8 mouse cellular contexts compared by ENCODE assay signal in genomic region chr11:64718316-64719085, GRCm38 (mm10).
DNase-seq lines count a peak whose midpoint lies in the region; TF ChIP-seq lines count a peak whose summit lies in the region.

No protein-coding gene starts in this region.

- intact Hi-C loops in gastrocnemius, postnatal 36 days (cut with DNase I) = no loop called here

- TF ChIP-seq CTCF in CH12.LX (conservative IDR thresholded peaks at IDR 0.05 in 1 of 2, IDR thresholded peaks at IDR 0.05 in 1 of 2; ENCODE audit: low read depth in 2 of 2, low read length in 2 of 2) = peak; percentile 92 to 94
- peak; percentile 90 for TF ChIP-seq CTCF in cortical plate, adult 2 months (IDR thresholded peaks at IDR 0.05; ENCODE audit: extremely low read depth, insufficient read depth, low read length)

- H3K9ac ChIP-seq in CH12.LX (ENCODE audit: insufficient read depth, low read depth) = no peak overlapping the region

- H3K36me3 ChIP-seq in CH12.LX (replicated peaks in 1 of 2; ENCODE audit: control insufficient read depth in 1 of 2, insufficient read depth in 1 of 2, low read length in 1 of 2) = no peaks in the 10 kb centered on the region

- H3K79me2 ChIP-seq in CH12.LX (replicated peaks; ENCODE audit: control insufficient read depth, extremely low read depth, insufficient read depth, poor library complexity, severe bottlenecking) = no peaks in the 10 kb centered on the region

- H3K27ac ChIP-seq in CH12.LX (ENCODE audit: insufficient read depth, low read depth) = no peak overlapping the region
- no peak overlapping the region for H3K27ac ChIP-seq in cortical plate, adult 2 months (ENCODE audit: insufficient read depth, low read length)

- dilution Hi-C loops in CH12.LX (cut with MboI; ENCODE audit: extremely low pct_ligation_motif_present, extremely low pct_unique_long_range_greater_than_20kb, low sequenced_read_pairs) = no loop called here

- TF ChIP-seq RAD21 in CH12.LX (IDR thresholded peaks at IDR 0.05; ENCODE audit: low read depth, low read length) = peak; percentile 90

- H3K4me2 ChIP-seq in CH12.LX (ENCODE audit: insufficient read depth, low read depth, poor library complexity, severe bottlenecking) = peak overlapping the region; percentile 51

- no peak for TF ChIP-seq POLR2A in CH12.LX (IDR thresholded peaks at IDR 0.05; ENCODE audit: low read depth, low read length)
- TF ChIP-seq POLR2A in cortical plate, adult 2 months (IDR thresholded peaks at IDR 0.05; ENCODE audit: extremely low read depth, insufficient read depth, low read length) = no peak

- no peak overlapping the region for H3K4me3 ChIP-seq in CH12.LX (replicated peaks in 1 of 3; ENCODE audit: low read depth in 2 of 3, low read length in 2 of 3, poor library complexity in 1 of 3)
- no peak overlapping the region for H3K4me3 ChIP-seq in cortical plate, adult 2 months (ENCODE audit: insufficient read depth, low read length)

- in situ Hi-C loops in CH12.LX (cut with MboI; ENCODE audit: low pct_ligation_motif_present, low pct_unique_long_range_greater_than_20kb, low sequenced_read_pairs) = loop anchor here (25.0 kb wide), 1 partner anchor 231 kb away; no protein-coding TSS in a partner anchor

- no peaks in the 10 kb centered on the region for H3K27me3 ChIP-seq in CH12.LX (replicated peaks)

- peak; percentile 81 for DNase-seq in CH12.LX (ENCODE audit: extremely low read depth)
- DNase-seq in adrenal gland, adult 18-20 months (ENCODE audit: low spot score in 2 of 2) = peak; percentile 83 to 84
- peak; percentile 67 to 75 for DNase-seq in gastrocnemius, postnatal 36 days
- DNase-seq in kidney, postnatal 25 days = peak; percentile 81 to 90
- peak; percentile 72 to 80 for DNase-seq in lung, adult 18-20 months
- peak; percentile 45 for DNase-seq in retina, adult 2 months (ENCODE audit: low read depth, low spot score)
- DNase-seq in thymus, postnatal 36 days = peak; percentile 56 to 66

- no peaks in the 10 kb centered on the region for H3K9me3 ChIP-seq in CH12.LX (replicated peaks; ENCODE audit: low read length)

- no peak for TF ChIP-seq EP300 in CH12.LX (IDR thresholded peaks at IDR 0.05; ENCODE audit: low read length)

- H3K4me1 ChIP-seq in CH12.LX (ENCODE audit: control insufficient read depth in 1 of 2, insufficient read depth in 2 of 2) = peaks cover 0 to 10% of the 10 kb centered on the region in 2 experiments; a peak in 2 of 4 replicates
- H3K4me1 ChIP-seq in cortical plate, adult 2 months (ENCODE audit: control insufficient read depth, insufficient read depth, low read length) = no peaks in the 10 kb centered on the region

TF ChIP-seq in CH12.LX, 34 proteins besides CTCF, POLR2A, EP300 and RAD21:
- TF ChIP-seq IRF4 (IDR thresholded peaks at IDR 0.05; ENCODE audit: low read depth, low read length) = peak; percentile 23; the same call in 1 of the 2 replicates
- no peak for TF ChIP-seq JUN (IDR thresholded peaks at IDR 0.05; ENCODE audit: insufficient read depth, low read depth, low read length)
- no peak for TF ChIP-seq HCFC1 (IDR thresholded peaks at IDR 0.05; ENCODE audit: low read depth, low read length)
- TF ChIP-seq SIN3A (IDR thresholded peaks at IDR 0.05; ENCODE audit: low read length) = no peak
- peak; percentile 61 for TF ChIP-seq ZC3H11A (IDR thresholded peaks at IDR 0.05; ENCODE audit: low read depth, low read length)
- no peak for TF ChIP-seq JUND (conservative IDR thresholded peaks at IDR 0.05; ENCODE audit: low read depth, low read length)
- TF ChIP-seq ELF1 (IDR thresholded peaks at IDR 0.05; ENCODE audit: low read depth, low read length) = peak; percentile 93
- TF ChIP-seq SMC3 (IDR thresholded peaks at IDR 0.05; ENCODE audit: low read depth, low read length) = peak; percentile 84
